Mouse (Mus musculus): ENCODE data around the gene Ptgs1.

Gene Ptgs1

DNA sequence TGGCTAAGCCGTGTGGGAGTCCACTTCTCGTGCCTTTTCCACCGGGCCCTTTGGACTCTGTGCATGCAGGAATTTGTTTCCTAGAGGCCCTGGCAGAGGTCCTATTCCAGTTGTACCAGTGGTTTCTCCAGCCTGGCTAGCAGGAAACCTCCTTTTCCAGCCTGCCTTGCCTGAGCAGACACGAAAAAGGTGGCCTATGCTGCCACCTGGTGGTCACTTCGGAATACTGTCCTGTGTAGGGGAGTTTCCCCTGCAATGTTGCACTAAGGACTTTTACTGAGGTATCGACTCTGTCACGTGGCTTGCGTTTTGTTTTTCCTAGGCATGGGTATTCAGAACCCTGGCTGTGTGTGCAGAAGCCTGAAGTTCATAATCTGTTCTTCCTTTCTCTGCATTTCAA, 16.2 kb upstream of the Ptgs1 start:
- ATAC-seq (ENCODE audit: insufficient number of reproducible peaks, low FRiP score, low TSS enrichment) = peak; percentile 78; the same call in 1 of the 2 replicates

DNA sequence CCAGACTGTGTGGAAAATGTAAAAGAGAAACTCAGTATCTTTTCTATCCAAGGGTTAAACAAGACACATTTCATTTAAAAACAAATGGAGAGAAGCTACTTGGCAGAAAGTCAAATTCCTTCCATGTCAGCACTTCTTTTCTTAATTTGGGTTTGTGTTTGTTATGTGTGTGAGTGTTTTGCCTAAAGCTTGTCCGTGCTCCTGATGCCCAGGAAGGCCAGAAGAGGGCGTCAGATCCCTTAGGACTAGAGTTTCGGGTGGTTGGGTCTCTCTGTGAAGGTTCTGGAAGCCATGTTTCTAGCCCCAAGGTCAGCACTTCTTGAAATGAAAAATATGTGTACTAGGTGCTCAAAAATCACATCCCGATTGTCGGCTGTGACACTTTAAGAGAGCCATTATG, 15.8 kb upstream of the Ptgs1 start:
- no peak for ATAC-seq (ENCODE audit: insufficient number of reproducible peaks, low FRiP score, low TSS enrichment)

DNA sequence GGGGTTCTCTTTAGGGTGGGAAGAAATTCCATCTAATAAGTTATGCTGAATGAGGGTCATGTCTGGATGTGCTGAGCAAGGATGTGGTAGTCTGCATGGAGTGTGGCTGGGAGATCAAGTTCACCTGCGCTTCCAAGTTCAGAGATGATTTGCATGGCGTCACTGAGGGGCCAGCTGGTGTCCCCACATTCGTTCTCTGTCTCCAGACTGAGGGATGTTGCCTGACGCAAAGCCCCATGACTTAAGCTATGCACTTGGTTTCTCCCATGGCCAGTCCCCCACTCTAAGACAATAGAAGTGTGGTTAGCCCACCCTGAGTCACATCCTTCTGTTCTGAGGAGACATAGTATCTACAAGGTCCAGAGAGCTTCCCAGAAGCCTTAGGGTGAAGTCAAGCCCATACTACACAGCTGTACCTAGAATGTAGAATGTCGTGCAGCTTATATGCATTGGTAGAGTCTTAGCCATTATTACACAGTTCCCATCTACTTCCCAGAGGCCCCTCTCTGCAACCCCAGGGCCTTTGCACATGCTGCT, 15.0 kb upstream of the Ptgs1 start:
- no peak for ATAC-seq (ENCODE audit: insufficient number of reproducible peaks, low FRiP score, low TSS enrichment)

DNA sequence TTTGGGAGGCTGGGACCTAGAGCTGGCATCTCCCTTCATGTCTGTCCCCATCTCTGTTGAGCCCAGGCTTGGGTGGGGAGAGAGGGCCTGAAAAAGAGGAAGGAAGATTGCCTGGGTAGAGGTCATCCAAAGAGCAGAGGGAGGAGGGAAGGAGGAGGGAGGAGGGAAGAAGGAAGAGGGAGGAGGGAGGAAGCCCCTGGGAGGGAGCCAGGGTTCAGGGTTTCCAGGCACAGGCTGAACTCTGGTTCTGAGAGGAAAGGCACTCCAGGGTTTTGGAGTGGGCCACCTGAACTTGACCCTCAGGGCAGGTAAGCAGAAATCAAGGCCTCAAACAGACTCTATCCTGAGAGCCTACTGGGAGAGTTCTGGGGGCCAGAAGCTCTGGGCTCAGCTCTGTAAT, 13.7 kb upstream of the Ptgs1 start:
- no peak for ATAC-seq (ENCODE audit: insufficient number of reproducible peaks, low FRiP score, low TSS enrichment)

DNA sequence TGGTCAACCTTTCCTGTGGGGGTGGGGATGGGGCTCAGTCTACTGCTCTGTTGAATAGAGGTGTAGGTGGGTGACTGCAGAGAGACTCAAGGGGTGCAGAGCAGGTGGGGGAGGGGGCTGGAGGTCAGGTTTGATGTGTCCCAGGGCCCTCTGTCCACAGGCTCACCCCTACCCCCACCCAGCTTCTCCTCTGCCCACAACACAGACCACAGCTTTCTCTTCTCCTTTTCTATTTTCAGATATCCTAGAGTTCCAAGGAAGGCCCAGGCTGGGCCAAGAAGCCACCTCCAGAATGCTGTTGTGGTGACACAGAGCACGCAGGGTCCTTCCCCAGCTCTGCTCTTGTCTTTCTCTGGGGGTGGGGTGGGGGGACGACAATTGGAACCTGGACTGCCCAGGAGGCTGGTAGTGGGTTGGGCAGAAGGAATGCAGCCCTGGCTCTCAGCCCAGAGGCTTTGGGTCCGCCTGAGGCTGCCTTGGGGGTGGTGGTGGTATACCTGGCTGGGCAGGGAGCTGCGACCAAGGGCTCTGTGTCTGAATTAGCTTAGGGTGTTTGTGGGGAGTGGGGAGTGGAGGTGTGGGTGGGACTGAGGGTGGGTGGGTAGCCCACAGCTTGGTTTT, 13.2 kb upstream of the Ptgs1 start:
- no peak for ATAC-seq (ENCODE audit: insufficient number of reproducible peaks, low FRiP score, low TSS enrichment)

DNA sequence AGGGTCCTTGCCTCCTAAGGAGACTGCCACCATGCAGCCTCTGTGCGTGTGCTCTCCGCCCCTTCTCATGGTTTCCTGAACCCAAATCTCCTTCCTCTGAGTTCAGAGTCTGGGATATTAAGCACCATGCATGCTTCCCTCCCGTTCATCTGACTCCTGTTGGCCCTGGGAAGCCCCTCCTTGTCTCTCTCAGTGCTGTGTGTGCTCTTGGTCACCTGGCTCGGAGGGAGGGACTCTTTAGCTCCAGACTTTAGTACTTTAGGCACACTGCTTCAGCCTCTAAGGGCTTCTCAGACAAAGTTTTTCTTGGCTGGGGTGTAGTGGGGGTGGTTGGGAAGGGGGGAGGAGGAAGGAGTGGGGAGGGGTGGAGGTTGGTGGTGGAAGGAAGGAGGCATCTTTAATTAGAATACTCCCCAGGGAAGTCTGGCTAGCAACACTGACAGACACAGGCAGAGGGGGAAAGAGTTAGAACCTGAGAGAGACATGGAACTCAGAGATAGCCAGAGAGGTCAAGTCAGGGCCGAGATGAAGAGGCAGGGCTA, 12.5 kb upstream of the Ptgs1 start:
- ATAC-seq (ENCODE audit: insufficient number of reproducible peaks, low FRiP score, low TSS enrichment) = no peak

DNA sequence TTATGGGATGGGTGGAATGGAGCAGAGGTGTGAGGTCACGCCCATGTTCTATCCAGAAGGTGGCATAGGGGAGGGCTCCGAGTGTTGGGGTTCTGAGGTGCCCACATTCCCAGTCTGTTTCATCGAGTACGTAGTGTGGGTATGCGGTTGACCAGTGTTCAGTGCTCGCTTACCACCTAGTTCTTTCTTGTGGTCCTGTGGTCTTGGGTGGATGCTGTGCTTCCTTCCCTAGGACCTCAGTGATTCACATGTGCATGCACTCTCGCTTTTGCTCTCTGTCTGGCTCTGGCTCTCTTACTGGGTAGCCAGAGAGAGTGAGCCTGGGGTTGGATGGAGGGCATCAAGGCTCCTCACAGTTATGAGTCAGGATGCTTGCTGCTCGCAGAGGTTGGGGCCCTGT, 10.1 kb upstream of the Ptgs1 start:
- ATAC-seq (ENCODE audit: insufficient number of reproducible peaks, low FRiP score, low TSS enrichment) = no peak

DNA sequence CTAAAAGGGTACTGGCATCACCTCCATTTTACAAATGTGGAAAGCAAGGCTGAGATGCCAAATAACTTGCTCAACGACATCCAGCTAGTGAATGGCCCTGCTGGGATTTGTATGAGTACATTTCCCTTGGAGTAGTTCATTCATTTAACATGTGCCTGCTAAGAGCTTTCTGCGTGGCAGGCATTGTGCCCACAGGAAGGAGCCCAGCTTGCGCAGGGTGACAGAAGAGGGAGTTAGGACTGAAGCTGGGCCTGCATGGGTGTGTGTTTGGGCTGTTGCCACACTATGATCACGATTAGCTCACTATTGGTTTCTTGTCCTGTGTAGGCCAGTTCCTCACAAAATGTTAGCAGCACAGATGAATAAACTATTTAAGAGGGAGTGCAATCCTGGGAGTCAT, 9.3 kb upstream of the Ptgs1 start:
- ATAC-seq (ENCODE audit: insufficient number of reproducible peaks, low FRiP score, low TSS enrichment) = no peak

DNA sequence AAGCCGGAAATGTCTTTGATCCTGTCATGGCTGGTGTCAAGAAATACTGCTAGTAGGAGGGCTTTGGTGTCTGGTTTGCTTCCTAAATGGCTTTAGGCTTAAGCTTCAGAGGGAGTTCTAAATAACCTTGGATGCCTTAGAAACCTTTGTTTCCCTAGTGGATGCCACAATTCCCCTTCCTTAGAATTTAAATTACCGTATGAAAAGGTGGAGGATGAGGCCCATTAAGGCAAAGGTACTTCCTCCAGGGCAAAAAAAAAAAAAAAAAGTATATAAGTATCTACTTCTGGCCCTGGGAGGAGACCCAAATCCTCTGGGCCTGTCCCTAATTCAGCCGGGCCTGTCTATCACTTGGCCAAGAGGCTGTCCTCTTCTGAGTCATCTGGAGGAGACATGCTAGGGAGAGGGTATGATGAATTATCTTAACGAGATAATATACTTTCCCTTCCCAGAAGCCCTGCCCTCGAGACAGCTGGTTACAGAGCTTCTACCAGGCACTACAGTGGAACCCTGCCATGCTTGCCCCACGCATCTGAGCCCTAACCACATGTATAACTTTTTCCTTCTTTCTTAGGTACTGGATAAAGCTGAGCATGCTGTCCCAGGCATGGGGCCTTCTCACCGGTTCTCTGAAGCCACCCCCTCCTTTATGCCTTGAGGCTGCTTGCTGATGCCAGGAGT, 7.9 kb upstream of the Ptgs1 start:
- no peak for ATAC-seq (ENCODE audit: insufficient number of reproducible peaks, low FRiP score, low TSS enrichment)

DNA sequence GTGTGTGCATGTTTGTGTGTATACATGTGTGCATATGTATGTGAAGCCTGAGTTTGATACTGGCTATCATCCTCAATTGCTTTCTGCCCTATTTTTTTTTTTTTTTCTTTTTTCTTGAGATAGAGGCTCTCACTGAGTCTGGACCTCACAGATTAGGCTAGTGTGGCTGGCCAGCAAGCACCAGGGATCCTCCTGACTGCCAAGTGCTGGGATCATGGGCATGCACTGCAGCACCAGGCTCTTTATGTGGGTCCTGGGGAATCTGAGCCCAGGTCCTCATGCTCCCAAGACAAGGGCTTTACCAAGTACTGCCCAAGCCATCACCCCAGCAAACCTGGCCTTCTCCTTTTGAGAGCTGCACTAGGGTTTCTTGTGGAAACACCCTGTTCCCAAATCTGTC, 6.8 kb upstream of the Ptgs1 start:
- ATAC-seq (ENCODE audit: insufficient number of reproducible peaks, low FRiP score, low TSS enrichment) = no peak

DNA sequence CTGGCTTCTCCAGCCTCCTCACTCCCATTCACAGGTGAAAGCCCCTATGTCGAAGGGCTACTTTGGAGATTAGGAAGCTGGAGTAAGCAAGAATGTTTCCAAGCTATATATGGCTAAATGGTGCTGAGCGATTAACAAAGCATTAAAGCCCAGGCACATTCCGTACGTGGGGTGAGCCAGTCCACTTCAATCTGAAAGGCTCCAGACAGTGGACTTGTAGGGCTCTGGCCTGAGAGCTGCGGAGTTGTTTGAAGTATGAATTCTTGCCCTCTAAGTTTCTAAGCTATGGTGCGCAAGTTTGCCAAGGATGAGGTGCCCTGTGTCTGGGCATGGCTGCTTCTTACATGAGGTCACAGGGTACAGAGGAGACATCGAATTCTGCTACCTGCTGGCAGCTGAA, 6.1 kb upstream of the Ptgs1 start:
- no peak for ATAC-seq (ENCODE audit: insufficient number of reproducible peaks, low FRiP score, low TSS enrichment)

DNA sequence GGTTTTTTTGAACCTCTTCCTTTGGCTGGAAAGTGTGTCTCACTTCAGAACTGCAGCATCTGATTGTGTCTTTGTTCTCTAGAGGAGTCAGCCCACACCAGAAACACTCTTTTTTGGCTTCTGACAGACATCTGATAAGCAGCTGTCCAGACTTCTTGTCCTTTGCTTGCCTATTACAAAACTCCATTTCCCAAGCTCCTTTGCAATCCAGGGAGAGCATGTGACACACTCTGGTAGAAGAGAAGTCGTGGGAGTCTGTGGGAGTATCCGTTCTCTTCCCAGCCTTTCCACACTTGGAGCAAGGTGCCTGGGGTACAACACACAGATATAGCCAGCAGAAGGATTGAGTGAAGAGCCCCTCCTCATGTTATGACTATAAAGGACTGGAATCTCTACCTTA, 5.6 kb upstream of the Ptgs1 start:
- no peak for ATAC-seq (ENCODE audit: insufficient number of reproducible peaks, low FRiP score, low TSS enrichment)

DNA sequence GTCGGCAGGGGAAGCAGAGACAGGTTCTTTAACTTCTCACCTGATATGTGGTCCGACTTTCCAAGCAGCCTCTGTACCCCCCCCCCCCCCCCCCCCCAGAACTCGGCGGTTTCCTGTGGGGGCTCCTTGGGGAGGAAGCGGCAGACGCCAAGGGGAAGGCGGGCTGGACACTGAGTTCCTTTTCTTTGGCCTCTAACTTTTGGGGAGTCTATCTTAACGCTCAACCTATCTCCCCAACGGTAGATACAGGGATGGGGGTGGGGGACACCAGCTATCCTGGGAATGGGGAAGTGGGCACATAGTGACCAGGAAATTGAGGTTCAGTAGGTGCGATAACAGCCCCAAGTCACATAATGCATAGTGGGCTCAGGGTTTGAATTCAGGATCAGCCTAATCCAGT, 741 bp downstream of the Ptgs1 start:
- ATAC-seq (ENCODE audit: insufficient number of reproducible peaks, low FRiP score, low TSS enrichment) = no peak

DNA sequence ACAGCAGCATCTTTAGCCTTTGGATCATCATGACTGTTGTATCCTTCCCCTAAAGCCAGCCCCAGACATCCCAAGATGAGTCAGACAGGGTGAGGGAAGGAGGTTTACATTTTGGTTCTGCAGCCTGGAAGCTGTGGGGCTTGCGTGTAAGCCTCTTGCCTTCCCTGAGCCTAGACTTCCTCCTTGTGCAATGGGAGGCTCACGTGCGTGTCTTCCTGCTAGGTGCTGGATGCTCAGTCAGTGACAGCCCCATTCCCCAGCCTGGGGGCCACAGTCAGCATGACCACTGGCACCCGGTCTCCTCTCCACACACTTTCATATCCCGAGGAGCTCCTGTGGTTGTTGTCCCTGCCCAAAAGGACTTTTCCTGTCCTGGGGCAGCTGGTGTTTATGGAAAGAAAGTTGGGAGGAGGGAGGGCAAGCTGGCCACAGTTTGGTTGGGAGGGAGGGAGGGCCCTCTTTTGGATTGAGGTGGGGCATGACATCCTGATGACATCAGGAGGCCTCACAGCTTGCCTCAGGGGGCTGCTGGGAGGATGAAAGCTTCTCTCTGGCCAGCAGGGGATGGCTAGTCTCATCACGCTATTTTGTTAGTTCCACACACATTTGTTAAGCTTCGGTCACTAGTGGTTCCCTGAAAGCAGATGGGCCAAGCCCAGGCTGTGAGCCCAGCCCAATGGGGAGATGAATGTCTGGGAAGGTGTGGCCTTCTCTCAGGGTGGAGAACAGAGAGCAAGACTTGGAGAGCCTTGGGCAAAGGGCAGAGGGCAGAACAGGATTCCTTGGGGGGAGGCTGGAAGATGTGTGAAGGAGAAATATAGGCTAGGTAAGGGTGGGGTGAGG, 4.5 kb downstream of the Ptgs1 start:
- no peak for ATAC-seq (ENCODE audit: insufficient number of reproducible peaks, low FRiP score, low TSS enrichment)

DNA sequence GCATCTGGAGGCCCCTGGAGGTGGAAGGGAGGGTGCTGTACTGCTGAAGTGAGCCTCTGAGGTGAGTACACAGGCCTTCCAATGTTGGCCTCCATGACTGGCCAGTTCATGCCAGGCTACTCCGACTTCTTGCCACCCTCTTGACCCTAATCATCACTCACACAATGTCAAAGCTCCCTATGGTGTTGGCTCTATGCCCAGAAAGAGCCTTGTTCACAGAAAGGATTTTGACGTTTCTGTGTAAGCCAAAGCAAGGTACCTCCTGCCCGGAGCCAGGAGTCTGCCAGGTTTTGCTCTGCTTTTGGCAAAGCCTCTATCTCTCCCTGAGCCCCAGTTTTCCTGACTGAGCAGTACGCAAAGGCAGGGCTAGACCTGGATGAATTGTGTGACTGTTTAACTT, 5.7 kb downstream of the Ptgs1 start:
- peak; percentile 83 for ATAC-seq (ENCODE audit: insufficient number of reproducible peaks, low FRiP score, low TSS enrichment)

DNA sequence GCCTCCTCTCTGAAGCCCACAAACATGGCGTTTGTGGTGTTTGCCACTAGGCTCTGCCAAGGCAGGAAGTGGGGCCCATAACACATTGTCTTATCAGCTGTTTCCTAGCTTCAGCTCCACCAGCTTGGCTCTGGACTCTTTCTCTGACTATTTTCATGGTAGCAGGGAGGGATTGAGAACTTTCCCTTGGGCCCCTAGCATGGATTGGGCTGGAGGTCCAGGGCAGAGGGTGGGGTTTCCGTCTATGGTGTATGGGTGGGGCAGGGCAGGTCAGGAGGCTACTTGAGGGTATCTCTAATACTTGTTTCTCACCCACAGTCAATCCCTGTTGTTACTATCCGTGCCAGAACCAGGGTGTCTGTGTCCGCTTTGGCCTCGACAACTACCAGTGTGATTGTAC, 6.7 kb downstream of the Ptgs1 start:
- no peak for ATAC-seq (ENCODE audit: insufficient number of reproducible peaks, low FRiP score, low TSS enrichment)

DNA sequence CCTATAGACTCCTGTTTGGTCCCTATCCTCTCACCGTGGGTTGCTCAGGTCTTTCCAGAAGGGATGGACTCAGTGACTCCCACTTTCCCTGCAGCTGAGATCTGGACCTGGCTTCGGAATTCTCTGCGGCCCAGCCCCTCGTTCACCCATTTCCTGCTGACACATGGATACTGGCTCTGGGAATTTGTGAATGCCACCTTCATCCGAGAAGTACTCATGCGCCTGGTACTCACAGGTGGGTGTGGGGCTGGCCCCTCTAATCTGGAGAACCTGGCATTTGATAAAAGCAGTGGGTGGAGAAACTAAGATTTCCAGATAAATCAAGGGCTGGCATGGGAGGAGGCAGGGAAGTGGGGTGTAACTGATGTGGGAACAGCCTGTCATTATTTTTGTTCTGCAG, 7.3 kb downstream of the Ptgs1 start:
- no peak for ATAC-seq (ENCODE audit: insufficient number of reproducible peaks, low FRiP score, low TSS enrichment)

DNA sequence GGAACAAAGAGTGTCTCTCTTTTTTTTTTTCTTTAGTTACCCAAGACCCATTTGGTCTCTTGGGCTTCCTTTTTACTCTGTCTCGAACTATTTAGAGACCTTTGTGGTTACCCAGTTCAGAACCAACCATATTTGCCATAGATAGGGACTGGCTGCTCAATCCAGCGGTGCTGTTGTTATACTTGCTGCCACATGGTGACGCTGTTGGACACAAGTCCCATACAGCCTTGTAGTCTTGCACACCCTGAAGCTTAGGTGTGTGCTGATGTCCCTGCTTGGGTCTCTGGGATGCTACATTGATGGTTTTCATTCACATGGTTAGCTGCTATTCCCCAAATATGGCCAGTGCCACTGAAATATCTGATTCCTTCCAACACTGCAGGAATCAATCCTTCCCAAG, 8.2 kb downstream of the Ptgs1 start:
- no peak for ATAC-seq (ENCODE audit: insufficient number of reproducible peaks, low FRiP score, low TSS enrichment)

DNA sequence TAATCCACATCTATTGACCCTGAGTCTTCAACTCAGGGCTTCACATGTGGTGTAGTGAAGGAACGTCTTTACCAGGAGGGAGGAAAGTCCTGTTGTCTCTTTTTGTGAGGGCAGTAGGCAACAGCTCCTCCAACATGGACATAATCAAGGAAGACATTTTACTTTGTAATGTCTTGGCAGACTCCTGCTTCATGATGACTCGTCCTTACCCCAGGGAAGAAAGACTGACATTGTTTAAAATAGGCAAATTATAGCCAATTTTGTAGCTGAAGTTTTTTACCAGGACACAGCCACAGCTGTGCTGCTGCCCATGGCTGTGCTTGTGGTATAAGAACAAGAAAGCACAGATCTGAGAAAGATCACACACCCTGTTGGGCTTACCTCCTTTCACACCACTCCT, 8.7 kb downstream of the Ptgs1 start:
- ATAC-seq (ENCODE audit: insufficient number of reproducible peaks, low FRiP score, low TSS enrichment) = no peak

DNA sequence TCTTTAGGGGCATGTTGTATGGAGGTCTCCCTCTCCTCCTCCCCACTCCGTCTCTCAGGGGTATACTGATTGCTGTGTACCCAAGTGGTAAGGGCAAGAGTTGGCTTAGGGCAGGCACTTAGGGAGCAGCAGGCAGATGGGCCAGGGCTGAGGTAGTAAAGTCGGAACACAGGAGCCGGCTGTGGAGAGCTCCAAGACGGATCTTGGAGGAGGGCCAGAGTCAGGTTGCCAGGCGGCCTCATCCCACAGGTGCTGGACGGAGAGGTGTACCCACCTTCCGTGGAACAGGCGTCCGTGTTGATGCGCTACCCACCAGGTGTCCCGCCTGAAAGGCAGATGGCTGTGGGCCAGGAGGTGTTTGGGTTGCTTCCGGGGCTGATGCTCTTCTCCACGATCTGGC, 12.3 kb downstream of the Ptgs1 start:
- ATAC-seq (ENCODE audit: insufficient number of reproducible peaks, low FRiP score, low TSS enrichment) = peak; percentile 77

DNA sequence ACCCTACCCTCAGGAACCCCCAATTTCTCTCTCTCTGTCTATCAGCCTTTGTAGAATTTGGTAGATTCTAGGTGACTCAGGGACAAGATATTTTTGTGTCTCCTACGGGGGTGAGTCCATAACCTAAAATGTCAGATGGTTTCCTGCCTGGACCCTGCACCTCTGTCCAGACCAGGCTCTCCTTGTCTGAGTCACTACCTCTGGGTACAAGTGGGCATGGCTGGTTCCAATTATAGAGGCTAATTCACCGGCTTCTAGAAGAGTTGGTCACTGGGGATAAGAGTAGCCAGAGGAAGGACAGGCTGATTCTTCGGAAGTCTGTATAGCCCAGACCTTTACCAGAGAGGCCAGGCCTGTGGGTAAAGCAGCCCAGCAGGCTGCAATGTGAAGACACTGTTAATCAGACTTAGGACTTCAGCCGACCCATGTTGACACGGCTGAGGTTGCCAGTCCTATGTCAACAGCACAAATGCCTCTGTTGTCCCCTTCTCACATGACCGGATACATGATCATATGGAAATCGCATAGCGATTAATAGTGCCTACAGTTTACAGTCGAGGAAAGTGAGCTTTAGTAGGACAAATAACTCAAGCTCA, 13.2 kb downstream of the Ptgs1 start:
- no peak for ATAC-seq (ENCODE audit: insufficient number of reproducible peaks, low FRiP score, low TSS enrichment)

Data from cerebellum, adult (tissue).